Mouse (Mus musculus) embryonic facial prominence, embryonic 15.5 days (tissue): Measurements from ENCODE around the gene Rif1. TPM values are rescaled to one million over a fixed set of nuclear protein-coding genes. Genes with fewer than 3 reads are reported as not detected.

ENCODE experiments used
- ATAC-seq: fragments of 200-750 bp; cut with Nextera tagmentation; 2 replicates; pipeline ENCODE4 v1.8.0; 2017; ENCODE audit warnings: low read depth, moderate TSS enrichment; ENCODE audit not compliant: insufficient number of reproducible peaks, low FRiP score, low TSS enrichment
- H3K27ac ChIP-seq: fragments of 300-500 bp; sonication (generic); replicated peaks from 2 replicates; pipeline ENCODE4 v1.5.1; 2015; ENCODE audit warnings: mild to moderate bottlenecking, inconsistent platforms
- H3K27me3 ChIP-seq: fragments of 300-500 bp; sonication (generic); 2 replicates; pipeline ENCODE4 v1.6.1; 2015; ENCODE audit warnings: inconsistent platforms
- H3K36me3 ChIP-seq: fragments of 300-500 bp; sonication (generic); 2 replicates; pipeline ENCODE4 v1.6.1; 2015; ENCODE audit warnings: mild to moderate bottlenecking, inconsistent platforms
- H3K4me1 ChIP-seq: fragments of 300-500 bp; sonication (generic); 2 replicates; pipeline ENCODE4 v1.6.1; 2015; ENCODE audit warnings: inconsistent platforms
- H3K4me2 ChIP-seq: fragments of 300-500 bp; sonication (generic); replicated peaks from 2 replicates; pipeline ENCODE4 v1.6.1; 2015; ENCODE audit warnings: mild to moderate bottlenecking, inconsistent platforms
- H3K4me3 ChIP-seq: fragments of 300-500 bp; sonication (generic); replicated peaks from 2 replicates; pipeline ENCODE4 v1.5.1; 2015; ENCODE audit warnings: mild to moderate bottlenecking, inconsistent platforms
- H3K9ac ChIP-seq: fragments of 300-500 bp; sonication (generic); 2 replicates; pipeline ENCODE4 v1.6.1; 2015; ENCODE audit warnings: inconsistent platforms
- H3K9me3 ChIP-seq: fragments of 300-500 bp; sonication (generic); replicated peaks from 2 replicates; pipeline ENCODE4 v1.6.1; 2016; ENCODE audit warnings: inconsistent platforms
- WGBS: fragments of 180-500 bp; shearing (Covaris S2); methylation state at CpG from one replicate; pipeline ENCODE4 v1.1.7; 2015; 5-methylcytosine and 5-hydroxymethylcytosine counted together
- polyA plus RNA-seq: library from polyadenylated mRNA; unstranded; fragments of >200 nt; fragmentation: Nextera tagmentation; extraction: Ambion mirVana; gene quantifications from 2 replicates; pipeline ENCODE4 v1.2.1, GENCODE M21; 2015

Gene Rif1
- polyA plus RNA-seq, 1 experiment from 2014 or later = 28.9 TPM

GRCm38 (mm10) chr2:52042714-52043113 lies 29.9 kb upstream of the Rif1 start:
- H3K27ac ChIP-seq = no peak overlapping the region
- H3K9me3 ChIP-seq = no peaks in the 10 kb centered on the region
- no peaks in the 10 kb centered on the region for H3K27me3 ChIP-seq
- WGBS = 70% methylated on average over 5 of the region's 5 CpGs
- ATAC-seq = no peak
- no peak overlapping the region for H3K4me3 ChIP-seq
- peaks cover 17% of the 10 kb centered on the region; the same call in 1 of the 2 replicates for H3K4me1 ChIP-seq
- H3K4me2 ChIP-seq = no peak overlapping the region
- no peak overlapping the region for H3K9ac ChIP-seq
- peaks cover 15% of the 10 kb centered on the region; the same call in 1 of the 2 replicates for H3K36me3 ChIP-seq

GRCm38 (mm10) chr2:52043485-52043884 lies 29.1 kb upstream of the Rif1 start:
- H3K4me1 ChIP-seq = peaks cover 17% of the 10 kb centered on the region; the same call in 1 of the 2 replicates
- H3K36me3 ChIP-seq = peaks cover 19% of the 10 kb centered on the region; the same call in 1 of the 2 replicates
- no peak overlapping the region for H3K27ac ChIP-seq
- no peak for ATAC-seq
- no peaks in the 10 kb centered on the region for H3K27me3 ChIP-seq
- no peaks in the 10 kb centered on the region for H3K9me3 ChIP-seq
- WGBS = 76% methylated on average over 11 of the region's 11 CpGs
- H3K4me2 ChIP-seq = no peak overlapping the region
- H3K9ac ChIP-seq = no peak overlapping the region
- no peak overlapping the region for H3K4me3 ChIP-seq

- Histone ChIP-seq H3K4me1 (peaks cover 7% of the 10 kb centered on the region; the same call in 1 of the 2 replicates), H3K9me3 (no peaks in the 10 kb centered on the region), H3K36me3 (peaks cover 25% of the 10 kb centered on the region; the same call in 1 of the 2 replicates), H3K27me3 (no peaks in the 10 kb centered on the region), H3K9ac (no peak overlapping the region), H3K27ac (no peak overlapping the region), H3K4me3 (no peak overlapping the region), H3K4me2 (no peak overlapping the region)
- ATAC-seq = no peak
- WGBS = 78% methylated on average over 5 of the region's 5 CpGs
Measured at GRCm38 (mm10) chr2:52046032-52046431, 26.6 kb upstream of the Rif1 start.

GRCm38 (mm10) chr2:52050823-52051222 lies 21.8 kb upstream of the Rif1 start:
- no peak overlapping the region for H3K9ac ChIP-seq
- H3K4me1 ChIP-seq = no peaks in the 10 kb centered on the region
- 94% methylated on average over 11 of the region's 11 CpGs for WGBS
- no peaks in the 10 kb centered on the region for H3K9me3 ChIP-seq
- H3K27me3 ChIP-seq = no peaks in the 10 kb centered on the region
- ATAC-seq = no peak
- no peak overlapping the region for H3K4me2 ChIP-seq
- H3K4me3 ChIP-seq = no peak overlapping the region
- peaks cover 37% of the 10 kb centered on the region for H3K36me3 ChIP-seq
- H3K27ac ChIP-seq = no peak overlapping the region

- H3K36me3 ChIP-seq = peaks cover 31% of the 10 kb centered on the region
Measured at GRCm38 (mm10) chr2:52052335-52052734, 20.3 kb upstream of the Rif1 start.

DNA sequence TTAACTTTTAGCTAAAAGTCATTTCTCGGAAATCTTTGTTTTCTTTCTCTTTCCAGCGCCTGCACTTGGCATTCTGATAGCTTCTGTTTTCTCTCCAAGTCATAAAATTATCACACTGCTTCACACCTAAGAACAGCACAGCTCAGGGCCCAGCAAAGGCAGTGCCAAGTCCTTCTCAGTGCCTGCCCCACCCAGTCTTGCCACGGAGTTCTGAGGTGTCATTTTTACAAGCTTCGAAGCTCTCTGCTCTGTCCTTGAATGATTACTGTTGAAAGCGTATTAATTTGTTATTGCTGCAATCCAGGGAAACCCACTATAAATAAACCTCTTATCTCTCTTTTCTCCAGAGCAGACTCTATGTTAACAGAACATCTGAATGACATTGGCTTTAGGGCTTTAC lies 19.1 kb upstream of the Rif1 start:
- Histone ChIP-seq H3K9me3 (no peaks in the 10 kb centered on the region), H3K9ac (no peak overlapping the region), H3K27ac (no peak overlapping the region), H3K27me3 (no peaks in the 10 kb centered on the region), H3K36me3 (peaks cover 27% of the 10 kb centered on the region), H3K4me3 (no peak overlapping the region), H3K4me2 (no peak overlapping the region), H3K4me1 (no peaks in the 10 kb centered on the region)
- ATAC-seq = no peak
- 60% methylated on average over 5 of the region's 5 CpGs for WGBS

More at GRCm38 (mm10) chr2:52052335-52052734, 20.3 kb upstream of the Rif1 start:
- H3K4me2 ChIP-seq = no peak overlapping the region
- no peak overlapping the region for H3K27ac ChIP-seq
- 77% methylated on average over 4 of the region's 4 CpGs for WGBS
- H3K4me1 ChIP-seq = no peaks in the 10 kb centered on the region
- no peaks in the 10 kb centered on the region for H3K9me3 ChIP-seq
- H3K9ac ChIP-seq = no peak overlapping the region
- no peak overlapping the region for H3K4me3 ChIP-seq
- H3K27me3 ChIP-seq = no peaks in the 10 kb centered on the region
- no peak for ATAC-seq

DNA sequence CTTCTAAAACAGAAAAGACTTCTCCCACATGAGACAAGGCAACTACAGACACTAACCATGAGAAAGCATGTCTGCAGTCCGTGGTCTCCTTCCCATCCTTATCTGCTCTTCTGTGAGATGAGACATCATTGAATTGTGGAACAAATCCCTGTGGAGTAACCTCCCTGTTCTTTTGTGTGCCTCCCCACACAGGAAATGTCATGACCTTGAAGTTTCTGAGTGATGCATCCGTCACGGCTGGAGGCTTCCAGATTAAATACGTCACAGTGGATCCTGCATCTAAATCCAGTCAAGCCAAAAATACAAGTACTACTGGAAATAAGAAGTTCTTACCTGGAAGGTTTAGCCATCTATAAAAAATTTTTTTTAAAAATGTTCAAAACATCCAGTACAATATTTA lies 17.0 kb upstream of the Rif1 start:
- H3K27me3 ChIP-seq = no peaks in the 10 kb centered on the region
- no peak overlapping the region for H3K4me2 ChIP-seq
- WGBS = 40% methylated on average over 4 of the region's 4 CpGs
- ATAC-seq = no peak
- no peak overlapping the region for H3K4me3 ChIP-seq
- H3K36me3 ChIP-seq = peaks cover 24% of the 10 kb centered on the region
- H3K27ac ChIP-seq = no peak overlapping the region
- H3K9ac ChIP-seq = no peak overlapping the region
- H3K4me1 ChIP-seq = no peaks in the 10 kb centered on the region
- no peaks in the 10 kb centered on the region for H3K9me3 ChIP-seq

DNA sequence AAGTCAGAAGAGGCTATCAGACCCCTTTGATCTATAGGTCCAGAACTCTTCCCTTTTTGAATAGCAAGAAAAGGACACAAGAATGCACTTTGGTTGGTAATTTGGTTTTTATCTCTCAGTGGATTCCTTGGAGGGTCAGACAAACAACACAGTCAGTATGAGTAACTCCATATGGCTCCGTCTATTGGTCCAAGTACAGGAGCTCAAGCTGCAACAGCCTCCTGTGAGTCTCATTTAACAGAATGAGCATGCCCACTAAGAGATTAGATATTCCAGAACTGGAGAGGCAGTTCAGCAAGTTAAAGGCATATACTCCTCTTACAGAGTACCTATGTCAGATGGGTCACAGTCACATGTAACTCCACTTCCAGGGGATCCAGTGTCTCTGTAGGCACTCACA lies 15.5 kb upstream of the Rif1 start:
- Histone ChIP-seq H3K27me3 (no peaks in the 10 kb centered on the region), H3K36me3 (peaks cover 15% of the 10 kb centered on the region; the same call in 1 of the 2 replicates), H3K9ac (no peak overlapping the region), H3K27ac (no peak overlapping the region), H3K4me1 (no peaks in the 10 kb centered on the region), H3K9me3 (no peaks in the 10 kb centered on the region), H3K4me2 (no peak overlapping the region), H3K4me3 (no peak overlapping the region)
- ATAC-seq = no peak
- WGBS = 65% methylated on average over 1 of the region's 1 CpGs

DNA sequence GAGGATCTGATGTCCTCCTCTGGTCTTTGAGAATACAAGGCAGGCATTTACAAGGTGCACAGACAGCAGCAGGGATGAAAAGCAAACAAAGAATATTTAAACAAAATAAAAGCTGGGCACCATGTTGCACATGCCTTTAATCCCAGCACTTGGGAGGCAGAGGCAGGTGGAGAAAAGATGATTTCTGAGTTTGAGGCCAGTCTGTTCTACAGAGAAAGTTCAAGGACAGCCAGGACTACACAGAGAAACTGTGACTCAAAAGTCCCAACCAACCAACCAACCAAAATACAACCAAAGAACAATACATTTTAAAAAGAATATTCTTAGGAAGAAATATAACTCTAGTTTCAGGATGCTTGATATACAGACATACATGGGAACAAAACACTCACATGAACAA lies 15.0 kb upstream of the Rif1 start:
- no peak overlapping the region for H3K9ac ChIP-seq
- H3K4me1 ChIP-seq = no peaks in the 10 kb centered on the region
- H3K27ac ChIP-seq = no peak overlapping the region
- H3K4me3 ChIP-seq = no peak overlapping the region
- H3K9me3 ChIP-seq = no peaks in the 10 kb centered on the region
- H3K27me3 ChIP-seq = no peaks in the 10 kb centered on the region
- H3K4me2 ChIP-seq = no peak overlapping the region
- ATAC-seq = no peak
- peaks cover 15% of the 10 kb centered on the region; the same call in 1 of the 2 replicates for H3K36me3 ChIP-seq

DNA sequence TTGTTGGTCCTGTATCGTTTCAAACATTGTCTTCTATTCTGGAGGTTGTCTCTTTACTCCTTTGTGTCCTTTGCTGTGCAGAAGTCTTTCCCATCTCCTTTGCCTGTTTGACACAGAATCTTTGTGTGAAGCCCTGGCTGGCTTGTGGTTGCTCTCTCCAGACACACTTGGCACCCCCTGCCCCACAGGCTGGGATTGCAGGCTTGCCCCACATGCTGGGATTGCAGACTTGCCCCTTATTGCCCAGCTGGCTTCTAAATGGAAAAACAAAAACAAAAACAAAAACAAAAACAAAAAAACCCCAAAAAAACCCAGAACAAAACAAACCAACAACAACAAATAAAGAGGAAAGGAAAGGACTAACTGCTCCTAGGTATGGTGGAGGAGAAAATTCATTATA lies 4.0 kb upstream of the Rif1 start:
- no peak overlapping the region for H3K4me3 ChIP-seq
- WGBS = 59% methylated on average over 1 of the region's 1 CpGs

DNA sequence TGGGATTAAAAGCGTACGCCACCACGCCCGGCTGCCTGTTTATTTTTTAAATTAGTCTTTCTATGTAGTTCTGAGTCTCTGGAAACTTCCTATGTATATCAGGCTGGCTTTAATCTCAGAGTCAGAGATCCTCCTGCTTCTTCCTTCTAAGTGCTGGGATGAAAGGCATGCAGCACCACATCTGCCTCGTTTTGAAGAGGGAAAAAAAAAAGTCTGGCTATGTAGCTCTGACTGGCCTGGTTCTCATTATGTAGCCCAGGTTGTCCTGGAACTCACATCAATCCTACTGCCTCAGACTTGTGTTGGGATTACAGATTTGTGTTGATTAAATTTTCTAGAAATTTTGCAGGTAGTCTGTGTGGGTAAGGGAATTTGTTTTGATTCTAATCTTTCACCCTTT lies 1.8 kb upstream of the Rif1 start:
- Histone ChIP-seq H3K4me3 (no peak overlapping the region), H3K36me3 (peaks cover 3% of the 10 kb centered on the region), H3K27ac (no peak overlapping the region), H3K4me1 (0 out of 2 replicates have a peak, but pooled peaks cover 10% of the 10 kb centered on the region), H3K9ac (no peak overlapping the region), H3K27me3 (no peaks in the 10 kb centered on the region), H3K4me2 (no peak overlapping the region), H3K9me3 (no peaks in the 10 kb centered on the region)
- 81% methylated on average over 5 of the region's 5 CpGs for WGBS
- no peak for ATAC-seq

More for the DNA sequence above, 4.0 kb upstream of the Rif1 start:
- Histone ChIP-seq H3K27me3 (no peaks in the 10 kb centered on the region), H3K27ac (no peak overlapping the region), H3K4me1 (0 out of 2 replicates have a peak, but pooled peaks cover 4% of the 10 kb centered on the region), H3K36me3 (no peaks in the 10 kb centered on the region), H3K9me3 (no peaks in the 10 kb centered on the region), H3K4me2 (no peak overlapping the region), H3K9ac (no peak overlapping the region)
- no peak for ATAC-seq

DNA sequence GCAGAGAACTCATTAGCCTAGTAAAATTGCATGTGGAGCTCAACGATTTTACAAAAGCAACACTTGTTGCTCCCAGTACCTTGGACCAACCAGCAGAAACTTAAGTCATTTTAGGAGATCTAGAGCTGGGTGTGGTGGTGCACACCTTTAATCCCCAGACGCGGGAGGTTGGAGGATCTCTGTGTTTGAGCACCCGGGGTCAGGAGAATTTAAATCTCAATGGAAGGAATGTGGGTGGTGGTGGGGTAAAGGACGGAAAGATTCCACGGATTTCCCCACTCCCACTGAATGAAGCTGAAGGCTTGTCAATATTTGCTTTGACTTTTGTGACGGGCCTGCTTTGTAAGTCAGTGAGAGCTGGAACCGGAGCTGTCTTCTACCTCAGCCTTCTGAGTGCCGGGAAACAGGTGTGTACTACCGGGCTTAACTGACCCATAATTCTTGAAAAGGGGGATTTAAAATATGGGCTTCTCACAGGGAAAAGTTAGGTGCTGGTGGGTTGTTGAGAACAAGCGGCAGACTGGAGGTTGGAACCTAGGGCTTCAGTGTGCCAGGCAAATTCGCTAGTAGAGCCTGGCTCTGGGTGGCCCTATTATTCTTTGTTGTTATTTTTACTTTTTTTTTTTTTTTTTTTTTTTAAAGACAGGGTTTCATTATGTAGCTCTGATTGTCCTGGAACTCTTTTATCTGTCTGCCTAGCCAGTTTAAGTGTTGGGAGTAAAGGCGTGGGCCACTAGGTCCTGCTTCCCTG lies 1.2 kb upstream of the Rif1 start:
- H3K4me1 ChIP-seq = 0 out of 2 replicates have a peak, but pooled peaks cover 10% of the 10 kb centered on the region
- no peaks in the 10 kb centered on the region for H3K9me3 ChIP-seq
- H3K9ac ChIP-seq = no peak overlapping the region
- no peak overlapping the region for H3K4me3 ChIP-seq
- H3K36me3 ChIP-seq = peaks cover 7% of the 10 kb centered on the region
- no peaks in the 10 kb centered on the region for H3K27me3 ChIP-seq
- no peak for ATAC-seq
- H3K27ac ChIP-seq = no peak overlapping the region
- H3K4me2 ChIP-seq = peak overlapping the region; percentile 56; the same call in 1 of the 2 replicates
- 44% methylated on average over 13 of the region's 13 CpGs for WGBS
